Mouse (Mus musculus): ENCODE results near the gene Celf3.

The Celf3 gene

DNA sequence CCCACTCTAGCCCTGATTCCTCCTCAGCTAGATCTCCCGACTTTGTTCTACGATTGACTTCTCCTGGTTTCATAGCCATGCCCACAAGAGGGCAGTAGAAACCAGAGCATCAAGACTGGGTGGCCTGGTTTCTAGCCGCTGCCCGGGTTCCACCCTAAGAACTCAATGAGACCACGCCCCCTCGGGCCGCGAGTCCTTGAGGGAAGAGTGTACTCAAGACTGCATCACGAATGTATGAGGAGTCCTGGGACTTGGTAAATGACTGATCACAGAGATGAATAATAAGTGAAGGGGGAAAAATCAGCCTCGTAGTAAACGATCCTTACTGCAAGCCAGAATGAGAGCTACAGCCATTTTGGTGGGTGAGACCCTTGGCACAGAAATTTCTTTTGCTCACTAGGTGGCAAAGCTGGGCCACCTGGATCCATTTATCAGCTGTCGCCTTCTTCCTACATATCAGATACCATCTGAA is 21.5 kb upstream of the Celf3 start:
- no peak for TF ChIP-seq POU5F1 (IDR thresholded peaks at IDR 0.05; ENCODE audit: borderline replicate concordance, low read length)
- peak; percentile 59 for TF ChIP-seq CTCF (conservative IDR thresholded peaks at IDR 0.05; ENCODE audit: low read length)
- peaks cover 11% of the 10 kb centered on the region; the same call in 1 of the 2 replicates for H3K9me3 ChIP-seq (ENCODE audit: low read length)
- H3K4me1 ChIP-seq (replicated peaks; ENCODE audit: low read depth, low read length), result 0 out of 2 replicates have a peak, but pooled peaks cover 4% of the 10 kb centered on the region
- H3K36me3 ChIP-seq (ENCODE audit: insufficient read depth, low read length), result peaks cover 3% of the 10 kb centered on the region
- H3K27me3 ChIP-seq (ENCODE audit: insufficient read depth, low read length), result peaks cover 27% of the 10 kb centered on the region
- 0 out of 2 replicates have a peak overlapping the region, but pooled peaks have one; percentile 20 for H3K4me3 ChIP-seq (replicated peaks; ENCODE audit: low read length)

DNA sequence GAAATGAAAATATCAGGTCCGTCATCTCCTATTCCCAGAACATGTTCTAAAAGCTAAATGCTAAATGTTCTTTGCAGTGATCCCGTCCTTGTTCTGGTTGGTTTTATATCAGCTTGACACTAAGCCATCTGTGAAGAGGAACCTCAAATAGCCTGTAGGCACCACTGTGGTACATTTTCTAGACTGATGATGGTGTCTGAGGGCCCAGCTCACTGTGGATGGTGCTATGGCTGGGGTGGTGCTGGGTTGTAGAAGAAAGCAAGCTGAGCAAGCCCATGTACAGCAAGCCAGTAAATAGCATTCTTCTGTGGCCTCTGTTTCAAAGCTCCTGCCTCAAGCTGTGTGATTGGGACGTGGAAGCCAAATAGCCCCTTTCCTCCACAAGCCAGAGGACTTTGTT is 21.0 kb upstream of the Celf3 start:
- TF ChIP-seq POU5F1 (IDR thresholded peaks at IDR 0.05; ENCODE audit: borderline replicate concordance, low read length), result no peak
- TF ChIP-seq NANOG (IDR thresholded peaks at IDR 0.05; ENCODE audit: borderline replicate concordance, low read length), result no peak
- no peak for TF ChIP-seq CTCF (conservative IDR thresholded peaks at IDR 0.05; ENCODE audit: low read length)

GRCm38 (mm10) chr3:94459834-94460233 is 18.3 kb upstream of the Celf3 start:
- Histone ChIP-seq H3K36me3 (ENCODE audit: insufficient read depth, low read length) (no peaks in the 10 kb centered on the region), H3K4me3 (replicated peaks; ENCODE audit: low read length) (no peak overlapping the region), H3K9me3 (ENCODE audit: low read length) (peaks cover 8% of the 10 kb centered on the region; the same call in 1 of the 2 replicates), H3K4me1 (replicated peaks; ENCODE audit: low read depth, low read length) (peaks cover 15% of the 10 kb centered on the region), H3K27me3 (ENCODE audit: insufficient read depth, low read length) (peaks cover 19% of the 10 kb centered on the region)
- TF ChIP-seq CTCF (conservative IDR thresholded peaks at IDR 0.05; ENCODE audit: low read length), result no peak
- no peak for TF ChIP-seq NANOG (IDR thresholded peaks at IDR 0.05; ENCODE audit: borderline replicate concordance, low read length)
- TF ChIP-seq POU5F1 (IDR thresholded peaks at IDR 0.05; ENCODE audit: borderline replicate concordance, low read length), result no peak

More for the DNA sequence above, 21.0 kb upstream of the Celf3 start:
- H3K27me3 ChIP-seq (ENCODE audit: insufficient read depth, low read length), result peaks cover 27% of the 10 kb centered on the region
- H3K36me3 ChIP-seq (ENCODE audit: insufficient read depth, low read length), result peaks cover 3% of the 10 kb centered on the region
- 0 out of 2 replicates have a peak, but pooled peaks cover 4% of the 10 kb centered on the region for H3K4me1 ChIP-seq (replicated peaks; ENCODE audit: low read depth, low read length)
- no peak overlapping the region for H3K4me3 ChIP-seq (replicated peaks; ENCODE audit: low read length)
- peaks cover 11% of the 10 kb centered on the region; the same call in 1 of the 2 replicates for H3K9me3 ChIP-seq (ENCODE audit: low read length)

- peak overlapping the region; percentile 32; the same call in 1 of the 2 replicates for H3K4me3 ChIP-seq (replicated peaks; ENCODE audit: low read length)
- H3K4me1 ChIP-seq (replicated peaks; ENCODE audit: low read depth, low read length), result peaks cover 38% of the 10 kb centered on the region
- H3K9me3 ChIP-seq (ENCODE audit: low read length), result peaks cover 2% of the 10 kb centered on the region; the same call in 1 of the 2 replicates
- 0 out of 2 replicates have a peak, but pooled peaks cover 5% of the 10 kb centered on the region for H3K27me3 ChIP-seq (ENCODE audit: insufficient read depth, low read length)
- TF ChIP-seq CTCF (conservative IDR thresholded peaks at IDR 0.05; ENCODE audit: low read length), result no peak
- no peak for TF ChIP-seq NANOG (IDR thresholded peaks at IDR 0.05; ENCODE audit: borderline replicate concordance, low read length)
- TF ChIP-seq POU5F1 (IDR thresholded peaks at IDR 0.05; ENCODE audit: borderline replicate concordance, low read length), result no peak
- H3K36me3 ChIP-seq (ENCODE audit: insufficient read depth, low read length), result no peaks in the 10 kb centered on the region
These were observed 14.0 kb upstream of the Celf3 start for GRCm38 (mm10) chr3:94463926-94464578.

- TF ChIP-seq CTCF (conservative IDR thresholded peaks at IDR 0.05; ENCODE audit: low read length) (no peak), POU5F1 (IDR thresholded peaks at IDR 0.05; ENCODE audit: borderline replicate concordance, low read length) (no peak), NANOG (IDR thresholded peaks at IDR 0.05; ENCODE audit: borderline replicate concordance, low read length) (no peak)
- no peaks in the 10 kb centered on the region for H3K27me3 ChIP-seq (ENCODE audit: insufficient read depth, low read length)
- 0 out of 2 replicates have a peak overlapping the region, but pooled peaks have one; percentile 7 for H3K4me3 ChIP-seq (replicated peaks; ENCODE audit: low read length)
- H3K36me3 ChIP-seq (ENCODE audit: insufficient read depth, low read length), result no peaks in the 10 kb centered on the region
- H3K9me3 ChIP-seq (ENCODE audit: low read length), result no peaks in the 10 kb centered on the region
- H3K4me1 ChIP-seq (replicated peaks; ENCODE audit: low read depth, low read length), result peaks cover 45% of the 10 kb centered on the region
These were observed 12.3 kb upstream of the Celf3 start for GRCm38 (mm10) chr3:94465632-94466430.

DNA sequence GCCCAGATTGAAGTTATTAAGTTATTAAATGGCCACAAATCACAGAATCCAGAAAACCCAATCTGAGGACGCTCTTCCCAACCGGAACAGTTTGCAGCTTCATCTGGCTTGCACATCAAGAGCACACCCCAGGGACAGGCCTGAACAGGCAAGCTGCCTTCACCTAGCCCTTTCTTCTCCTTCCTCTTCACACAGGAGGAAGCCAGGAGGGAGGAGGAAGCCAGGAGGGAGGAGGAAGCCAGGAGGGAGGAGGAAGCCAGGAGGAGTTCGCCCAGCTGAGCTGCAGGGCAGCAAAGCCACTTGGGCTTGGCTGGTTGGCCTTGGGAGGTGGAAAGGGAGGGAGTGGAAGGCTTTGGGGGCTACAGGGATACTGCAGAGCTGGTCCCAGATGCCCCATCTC is 9.2 kb upstream of the Celf3 start:
- no peaks in the 10 kb centered on the region for H3K9me3 ChIP-seq (ENCODE audit: low read length)
- TF ChIP-seq POU5F1 (IDR thresholded peaks at IDR 0.05; ENCODE audit: borderline replicate concordance, low read length) (no peak), CTCF (conservative IDR thresholded peaks at IDR 0.05; ENCODE audit: low read length) (no peak), NANOG (IDR thresholded peaks at IDR 0.05; ENCODE audit: borderline replicate concordance, low read length) (no peak)
- peaks cover 53% of the 10 kb centered on the region for H3K4me1 ChIP-seq (replicated peaks; ENCODE audit: low read depth, low read length)
- H3K27me3 ChIP-seq (ENCODE audit: insufficient read depth, low read length), result peaks cover 7% of the 10 kb centered on the region
- no peak overlapping the region for H3K4me3 ChIP-seq (replicated peaks; ENCODE audit: low read length)
- no peaks in the 10 kb centered on the region for H3K36me3 ChIP-seq (ENCODE audit: insufficient read depth, low read length)

GRCm38 (mm10) chr3:94472447-94473114 is 5.5 kb upstream of the Celf3 start:
- Histone ChIP-seq H3K9me3 (ENCODE audit: low read length) (no peaks in the 10 kb centered on the region), H3K4me1 (replicated peaks; ENCODE audit: low read depth, low read length) (peaks cover 33% of the 10 kb centered on the region), H3K4me3 (replicated peaks; ENCODE audit: low read length) (peak overlapping the region; percentile 59), H3K27me3 (ENCODE audit: insufficient read depth, low read length) (peaks cover 18% of the 10 kb centered on the region), H3K36me3 (ENCODE audit: insufficient read depth, low read length) (no peaks in the 10 kb centered on the region)
- no peak for TF ChIP-seq NANOG (IDR thresholded peaks at IDR 0.05; ENCODE audit: borderline replicate concordance, low read length)

GRCm38 (mm10) chr3:94473115-94473505 is 5.0 kb upstream of the Celf3 start:
- H3K36me3 ChIP-seq (ENCODE audit: insufficient read depth, low read length), result no peaks in the 10 kb centered on the region
- no peaks in the 10 kb centered on the region for H3K9me3 ChIP-seq (ENCODE audit: low read length)
- peaks cover 18% of the 10 kb centered on the region for H3K27me3 ChIP-seq (ENCODE audit: insufficient read depth, low read length)
- TF ChIP-seq POU5F1 (IDR thresholded peaks at IDR 0.05; ENCODE audit: borderline replicate concordance, low read length), result no peak
- no peak for TF ChIP-seq NANOG (IDR thresholded peaks at IDR 0.05; ENCODE audit: borderline replicate concordance, low read length)
- no peak for TF ChIP-seq CTCF (conservative IDR thresholded peaks at IDR 0.05; ENCODE audit: low read length)
- no peak overlapping the region for H3K4me3 ChIP-seq (replicated peaks; ENCODE audit: low read length)
- H3K4me1 ChIP-seq (replicated peaks; ENCODE audit: low read depth, low read length), result peaks cover 34% of the 10 kb centered on the region

All from E14TG2a.4 (cell line).